Mouse (Mus musculus): ENCODE data around the gene Eif4e. TPM values are rescaled to one million over a fixed set of nuclear protein-coding genes. Genes with fewer than 3 reads are reported as not detected.
A peak's percentile ranks its signal among the peaks of the same experiment; 100 is the strongest.

Gene Eif4e
- 401 and 469 TPM in 2 replicates for polyA plus RNA-seq (2014; fragmentation: Nextera tagmentation; extraction: Ambion mirVana)

- Histone ChIP-seq H3K9ac (ENCODE audit: low read depth, low read length) (peak within 1 kb of the TSS; percentile 50; the same call in 1 of the 2 replicates), H3K36me3 (ENCODE audit: control insufficient read depth, insufficient read depth, low read length) (no peaks in the 10 kb centered on the region), H3K4me1 (replicated peaks; ENCODE audit: control insufficient read depth, insufficient read depth, low read length) (no peaks in the 10 kb centered on the region), H3K27ac (ENCODE audit: low read depth, low read length) (peak within 1 kb of the TSS; percentile 55; the same call in 1 of the 2 replicates), H3K27me3 (ENCODE audit: control insufficient read depth, insufficient read depth, low read length) (no peaks in the 10 kb centered on the region), H3K4me2 (replicated peaks; ENCODE audit: low read depth, low read length) (peak within 1 kb of the TSS; percentile 59), H3K4me3 (ENCODE audit: low read depth, low read length) (peak within 1 kb of the TSS; percentile 98), H3K9me3 (ENCODE audit: control insufficient read depth, low read length) (no peaks in the 10 kb centered on the region)
- WGBS: under 1% methylated on average over 39 of the region's 39 CpGs
- peak; percentile 37 for ATAC-seq (ENCODE audit: low FRiP score)
- DNase-seq (ENCODE audit: low spot score): no peak
Measured at GRCm38 (mm10) chr3:138526073-138526915, at the start of gene Eif4e. Gene Eif4e (plus strand): TSS chr3:138526179.

DNA sequence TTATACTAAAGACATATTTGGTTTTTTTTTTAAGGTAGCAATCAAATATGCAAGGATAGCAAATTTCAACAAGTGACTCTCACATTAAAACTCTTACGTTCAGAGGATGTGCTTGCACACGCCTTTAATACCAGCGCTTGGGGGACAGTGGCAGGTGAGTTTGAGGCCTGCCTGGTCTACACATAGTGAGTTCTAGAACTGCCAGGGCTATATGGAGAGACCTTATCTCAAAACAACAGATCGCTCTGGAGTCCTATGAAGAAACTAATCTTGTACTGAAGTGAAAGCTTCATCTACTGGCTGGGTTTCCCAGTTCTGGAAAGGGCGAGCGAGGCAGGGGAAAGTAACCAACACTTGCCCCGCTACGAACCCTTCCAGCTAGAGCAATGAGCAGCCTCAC lies 46.5 kb upstream of the Eif4e start:
- no peaks in the 10 kb centered on the region for H3K9me3 ChIP-seq (ENCODE audit: control insufficient read depth, low read length)
- DNase-seq (ENCODE audit: low spot score): no peak
- H3K27ac ChIP-seq (ENCODE audit: low read depth, low read length): no peak overlapping the region
- ATAC-seq (ENCODE audit: low FRiP score): no peak
- H3K27me3 ChIP-seq (ENCODE audit: control insufficient read depth, insufficient read depth, low read length): no peaks in the 10 kb centered on the region
- no peaks in the 10 kb centered on the region for H3K4me1 ChIP-seq (replicated peaks; ENCODE audit: control insufficient read depth, insufficient read depth, low read length)
- WGBS: 96% methylated on average over 8 of the region's 8 CpGs
- peaks cover 3% of the 10 kb centered on the region; the same call in 1 of the 2 replicates for H3K36me3 ChIP-seq (ENCODE audit: control insufficient read depth, insufficient read depth, low read length)
- no peak overlapping the region for H3K4me2 ChIP-seq (replicated peaks; ENCODE audit: low read depth, low read length)
- H3K4me3 ChIP-seq (ENCODE audit: low read depth, low read length): no peak overlapping the region
- H3K9ac ChIP-seq (ENCODE audit: low read depth, low read length): no peak overlapping the region

DNA sequence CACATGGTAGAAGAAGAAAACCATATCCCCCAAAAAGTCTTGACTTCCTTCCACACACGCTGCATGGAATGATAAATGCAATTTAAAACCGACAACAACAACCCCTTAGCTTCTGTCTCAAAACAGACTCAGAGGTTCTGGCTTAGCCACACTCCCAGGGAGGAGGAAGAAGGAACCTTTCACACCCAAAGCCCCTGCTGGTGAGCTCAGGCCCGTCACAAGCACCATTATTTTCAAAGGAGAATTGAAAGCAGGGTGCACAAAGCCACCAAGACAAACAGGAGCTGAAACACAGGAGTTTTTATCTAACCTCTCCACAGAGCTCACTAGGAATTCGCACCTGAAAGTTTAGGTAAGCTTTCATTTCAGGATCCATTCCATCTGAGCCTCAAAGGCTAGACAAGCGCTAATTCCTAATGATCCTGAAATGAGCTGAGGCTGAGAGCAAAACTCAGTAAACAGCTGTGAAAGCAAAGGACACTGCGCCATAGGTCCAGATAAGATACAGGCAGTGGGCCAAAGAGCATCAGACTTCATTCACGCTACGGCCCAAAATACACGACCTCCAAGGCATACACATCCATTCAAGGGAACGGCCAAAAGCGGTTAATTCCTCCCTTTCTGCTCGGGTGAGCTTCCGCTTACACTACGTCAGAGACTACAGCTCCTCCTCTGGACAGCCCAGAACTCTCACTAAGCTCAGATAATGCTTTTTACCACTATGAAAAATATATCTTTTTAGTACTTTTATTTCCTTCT lies 44.3 kb upstream of the Eif4e start:
- no peak for DNase-seq (ENCODE audit: low spot score)
- 76% methylated on average over 14 of the region's 14 CpGs for WGBS
- Histone ChIP-seq H3K27me3 (ENCODE audit: control insufficient read depth, insufficient read depth, low read length) (no peaks in the 10 kb centered on the region), H3K4me2 (replicated peaks; ENCODE audit: low read depth, low read length) (no peak overlapping the region), H3K9ac (ENCODE audit: low read depth, low read length) (no peak overlapping the region), H3K4me1 (replicated peaks; ENCODE audit: control insufficient read depth, insufficient read depth, low read length) (no peaks in the 10 kb centered on the region), H3K36me3 (ENCODE audit: control insufficient read depth, insufficient read depth, low read length) (peaks cover 3% of the 10 kb centered on the region; the same call in 1 of the 2 replicates), H3K27ac (ENCODE audit: low read depth, low read length) (no peak overlapping the region), H3K4me3 (ENCODE audit: low read depth, low read length) (no peak overlapping the region), H3K9me3 (ENCODE audit: control insufficient read depth, low read length) (no peaks in the 10 kb centered on the region)
- no peak for ATAC-seq (ENCODE audit: low FRiP score)

- 89% methylated on average over 2 of the region's 2 CpGs for WGBS
- Histone ChIP-seq H3K4me2 (replicated peaks; ENCODE audit: low read depth, low read length) (no peak overlapping the region), H3K4me3 (ENCODE audit: low read depth, low read length) (no peak overlapping the region), H3K27me3 (ENCODE audit: control insufficient read depth, insufficient read depth, low read length) (no peaks in the 10 kb centered on the region), H3K9me3 (ENCODE audit: control insufficient read depth, low read length) (no peaks in the 10 kb centered on the region), H3K4me1 (replicated peaks; ENCODE audit: control insufficient read depth, insufficient read depth, low read length) (no peaks in the 10 kb centered on the region), H3K27ac (ENCODE audit: low read depth, low read length) (no peak overlapping the region), H3K36me3 (ENCODE audit: control insufficient read depth, insufficient read depth, low read length) (peaks cover 3% of the 10 kb centered on the region; the same call in 1 of the 2 replicates), H3K9ac (ENCODE audit: low read depth, low read length) (no peak overlapping the region)
- DNase-seq (ENCODE audit: low spot score) (no peak), ATAC-seq (ENCODE audit: low FRiP score) (no peak)
Measured at GRCm38 (mm10) chr3:138483240-138483639, 42.7 kb upstream of the Eif4e start.

DNA sequence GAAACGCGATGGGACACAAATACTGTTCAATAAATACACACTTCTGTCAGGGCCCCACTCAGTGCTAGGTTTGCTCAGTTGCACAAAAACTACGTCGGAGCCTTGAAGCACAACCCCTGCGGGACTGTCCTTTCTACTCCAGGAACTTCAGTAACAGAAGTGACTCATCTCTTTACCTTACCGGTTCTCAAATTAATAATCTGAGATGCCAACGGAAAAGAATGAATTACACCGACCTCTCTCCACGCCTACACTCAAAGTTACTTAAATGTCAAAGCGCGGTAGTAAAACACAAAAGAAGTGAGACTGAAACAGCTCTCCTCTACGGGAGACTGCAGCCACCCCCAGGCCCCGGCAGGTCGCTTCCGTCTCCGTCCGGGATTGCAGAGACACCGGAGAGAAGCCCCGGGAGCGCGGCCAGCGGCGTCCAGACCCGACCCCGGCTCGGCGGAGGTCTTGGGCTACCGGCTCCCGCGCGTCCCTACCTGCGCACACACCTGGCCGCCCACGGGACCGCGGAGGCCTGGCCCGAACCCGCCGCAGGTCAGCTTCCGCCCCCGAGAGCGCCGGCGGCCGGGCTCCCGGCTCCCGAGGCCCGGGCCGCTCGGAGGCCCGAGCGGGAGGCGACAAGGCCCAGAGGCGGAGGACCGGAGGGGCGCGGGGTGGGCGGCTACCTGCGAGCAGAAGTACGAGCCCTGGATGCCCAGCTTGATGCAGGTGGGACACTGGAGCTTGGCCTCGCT lies 37.2 kb upstream of the Eif4e start:
- DNase-seq (ENCODE audit: low spot score) (peak; percentile 46), ATAC-seq (ENCODE audit: low FRiP score) (no peak; the same call in 1 of the 2 replicates)
- Histone ChIP-seq H3K27ac (ENCODE audit: low read depth, low read length) (peak overlapping the region; percentile 79), H3K27me3 (ENCODE audit: control insufficient read depth, insufficient read depth, low read length) (no peaks in the 10 kb centered on the region), H3K36me3 (ENCODE audit: control insufficient read depth, insufficient read depth, low read length) (no peaks in the 10 kb centered on the region; the same call in 1 of the 2 replicates), H3K9ac (ENCODE audit: low read depth, low read length) (peak overlapping the region; percentile 84), H3K4me2 (replicated peaks; ENCODE audit: low read depth, low read length) (peak overlapping the region; percentile 41), H3K4me3 (ENCODE audit: low read depth, low read length) (peak overlapping the region; percentile 91), H3K4me1 (replicated peaks; ENCODE audit: control insufficient read depth, insufficient read depth, low read length) (no peaks in the 10 kb centered on the region), H3K9me3 (ENCODE audit: control insufficient read depth, low read length) (no peaks in the 10 kb centered on the region)
- WGBS: under 1% methylated on average over 56 of the region's 61 CpGs

- DNase-seq (ENCODE audit: low spot score): peak; percentile 97
- peak within 1 kb of the TSS; percentile 41 for H3K4me2 ChIP-seq (replicated peaks; ENCODE audit: low read depth, low read length)
- no peaks in the 10 kb centered on the region for H3K4me1 ChIP-seq (replicated peaks; ENCODE audit: control insufficient read depth, insufficient read depth, low read length)
- H3K9ac ChIP-seq (ENCODE audit: low read depth, low read length): peak within 1 kb of the TSS; percentile 84
- no peaks in the 10 kb centered on the region for H3K9me3 ChIP-seq (ENCODE audit: control insufficient read depth, low read length)
- WGBS: 2% methylated on average over 56 of the region's 65 CpGs
- no peaks in the 10 kb centered on the region; the same call in 1 of the 2 replicates for H3K36me3 ChIP-seq (ENCODE audit: control insufficient read depth, insufficient read depth, low read length)
- H3K27ac ChIP-seq (ENCODE audit: low read depth, low read length): peak within 1 kb of the TSS; percentile 79
- H3K27me3 ChIP-seq (ENCODE audit: control insufficient read depth, insufficient read depth, low read length): no peaks in the 10 kb centered on the region
- peak within 1 kb of the TSS; percentile 91 for H3K4me3 ChIP-seq (ENCODE audit: low read depth, low read length)
- ATAC-seq (ENCODE audit: low FRiP score): peak; percentile 99
Measured at GRCm38 (mm10) chr3:138489327-138490033, 36.5 kb upstream of the Eif4e start, which contains the start of gene Metap1. Gene Metap1 (minus strand): TSS chr3:138489515.

GRCm38 (mm10) chr3:138490034-138490337 lies 36.0 kb upstream of the Eif4e start:
- Histone ChIP-seq H3K36me3 (ENCODE audit: control insufficient read depth, insufficient read depth, low read length) (no peaks in the 10 kb centered on the region; the same call in 1 of the 2 replicates), H3K9me3 (ENCODE audit: control insufficient read depth, low read length) (no peaks in the 10 kb centered on the region), H3K27me3 (ENCODE audit: control insufficient read depth, insufficient read depth, low read length) (no peaks in the 10 kb centered on the region), H3K4me1 (replicated peaks; ENCODE audit: control insufficient read depth, insufficient read depth, low read length) (no peaks in the 10 kb centered on the region), H3K4me2 (replicated peaks; ENCODE audit: low read depth, low read length) (peak overlapping the region; percentile 29), H3K27ac (ENCODE audit: low read depth, low read length) (no peak overlapping the region), H3K4me3 (ENCODE audit: low read depth, low read length) (peak overlapping the region; percentile 91), H3K9ac (ENCODE audit: low read depth, low read length) (no peak overlapping the region; the same call in 1 of the 2 replicates)
- 31% methylated on average over 6 of the region's 6 CpGs for WGBS
- ATAC-seq (ENCODE audit: low FRiP score) (peak; percentile 8; the same call in 1 of the 2 replicates), DNase-seq (ENCODE audit: low spot score) (no peak)

DNA sequence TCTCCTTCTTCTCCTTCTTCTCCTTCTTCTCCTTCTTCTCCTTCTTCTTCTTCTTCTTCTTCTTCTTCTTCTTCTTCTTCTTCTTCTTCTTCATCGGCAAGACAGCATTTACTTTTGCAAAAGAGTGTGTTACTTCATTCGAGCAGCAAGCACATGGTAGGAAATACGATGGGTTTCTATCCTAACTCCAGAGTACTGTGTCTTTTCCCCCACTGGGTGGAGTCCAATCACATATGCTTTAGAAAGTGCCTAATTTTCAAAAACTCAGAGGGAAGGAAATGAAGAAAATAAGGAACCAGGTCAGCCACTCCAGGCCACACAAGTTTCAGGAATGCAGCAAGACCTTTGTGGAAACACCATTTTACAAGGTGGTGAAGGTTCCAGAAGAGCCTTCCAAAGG lies 32.3 kb upstream of the Eif4e start:
- no peaks in the 10 kb centered on the region for H3K36me3 ChIP-seq (ENCODE audit: control insufficient read depth, insufficient read depth, low read length)
- ATAC-seq (ENCODE audit: low FRiP score) (no peak), DNase-seq (ENCODE audit: low spot score) (no peak)
- H3K4me3 ChIP-seq (ENCODE audit: low read depth, low read length): no peak overlapping the region
- H3K4me2 ChIP-seq (replicated peaks; ENCODE audit: low read depth, low read length): no peak overlapping the region
- H3K4me1 ChIP-seq (replicated peaks; ENCODE audit: control insufficient read depth, insufficient read depth, low read length): no peaks in the 10 kb centered on the region
- no peak overlapping the region for H3K9ac ChIP-seq (ENCODE audit: low read depth, low read length)
- H3K27ac ChIP-seq (ENCODE audit: low read depth, low read length): no peak overlapping the region
- 90% methylated on average over 3 of the region's 3 CpGs for WGBS
- no peaks in the 10 kb centered on the region for H3K27me3 ChIP-seq (ENCODE audit: control insufficient read depth, insufficient read depth, low read length)
- H3K9me3 ChIP-seq (ENCODE audit: control insufficient read depth, low read length): no peaks in the 10 kb centered on the region

All from hindbrain, embryonic 11.5 days (tissue).